ENCODE assay signal across 8 mouse cellular contexts in the genomic region with DNA sequence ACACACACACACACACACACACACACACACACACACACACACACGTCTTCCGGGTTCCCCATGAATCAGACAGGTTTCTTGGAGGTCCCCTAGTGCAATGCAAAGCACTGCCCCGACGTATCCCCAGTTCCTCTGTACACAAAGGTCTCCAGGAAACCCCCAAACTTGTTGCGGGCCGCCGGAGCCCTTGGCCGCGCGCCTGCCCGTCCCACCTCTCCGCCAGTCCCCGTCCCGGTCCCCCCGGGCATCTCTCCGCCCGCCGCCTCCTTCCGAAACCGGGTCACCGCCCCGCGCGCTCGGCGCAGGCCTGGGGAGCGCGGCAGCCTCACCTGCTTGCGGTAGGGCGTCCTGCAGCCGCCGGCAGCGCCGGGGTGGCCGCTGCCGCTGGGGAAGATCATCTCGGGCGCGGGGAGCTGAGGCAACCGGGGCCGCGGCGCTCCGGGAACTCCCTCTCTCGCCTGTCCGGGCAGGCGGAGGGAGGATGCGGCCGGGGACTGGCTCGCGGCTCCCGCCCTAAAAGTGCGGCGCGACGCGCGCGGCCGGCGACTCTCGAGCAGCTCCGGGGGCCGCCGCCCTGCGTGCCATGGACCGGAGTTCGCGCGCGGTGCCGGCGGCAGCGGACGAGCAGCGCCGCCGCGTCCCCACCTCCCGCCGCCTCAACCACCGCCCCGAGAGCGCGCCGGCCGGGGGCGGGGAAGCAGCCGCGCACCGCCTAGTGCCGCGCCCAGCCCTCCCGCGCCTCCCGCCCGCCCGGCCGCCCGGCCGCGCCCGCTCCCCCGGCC.
DNase-seq lines count a peak whose midpoint lies in the region; ATAC-seq and TF ChIP-seq lines count a peak whose summit lies in the region.

No protein-coding gene starts in this region.

- peak; percentile 77 for DNase-seq in gastrocnemius, postnatal 14 days
- peak; percentile 78 for DNase-seq in limb, embryonic 11.5 days (ENCODE audit: low spot score)
- DNase-seq in midbrain, embryonic 11.5 days (ENCODE audit: low spot score, missing footprints) = peak; percentile 94

- H3K9me3 ChIP-seq in limb, embryonic 11.5 days (ENCODE audit: control insufficient read depth, low read length) = no peaks in the 10 kb centered on the region
- no peaks in the 10 kb centered on the region for H3K9me3 ChIP-seq in midbrain, embryonic 11.5 days (ENCODE audit: control insufficient read depth, low read length)

- no peaks in the 10 kb centered on the region for H3K36me3 ChIP-seq in limb, embryonic 11.5 days (ENCODE audit: control insufficient read depth, insufficient read depth, low read length)
- no peaks in the 10 kb centered on the region for H3K36me3 ChIP-seq in midbrain, embryonic 11.5 days (ENCODE audit: control insufficient read depth, insufficient read depth, low read length)
- H3K36me3 ChIP-seq in small intestine, adult 2 months (ENCODE audit: control insufficient read depth, insufficient read depth, low read length) = no peaks in the 10 kb centered on the region

- H3K9ac ChIP-seq in limb, embryonic 11.5 days (ENCODE audit: low read length) = peak overlapping the region; percentile 98
- H3K9ac ChIP-seq in midbrain, embryonic 11.5 days (ENCODE audit: low read length) = peak overlapping the region; percentile 84

- peak overlapping the region; percentile 95 for H3K27ac ChIP-seq in limb, embryonic 11.5 days (replicated peaks; ENCODE audit: low read depth, low read length)
- peak overlapping the region; percentile 51; the same call in 1 of the 2 replicates for H3K27ac ChIP-seq in midbrain, embryonic 11.5 days (ENCODE audit: low read depth, low read length)
- peak overlapping the region; percentile 56 for H3K27ac ChIP-seq in small intestine, adult 2 months (ENCODE audit: insufficient read depth, low read depth, low read length)

- H3K4me2 ChIP-seq in limb, embryonic 11.5 days (ENCODE audit: low read depth, severe bottlenecking) = peak overlapping the region; percentile 77
- peak overlapping the region; percentile 95 for H3K4me2 ChIP-seq in midbrain, embryonic 11.5 days

- no peak for TF ChIP-seq POLR2A in small intestine, adult 2 months (IDR thresholded peaks at IDR 0.05; ENCODE audit: low read depth, low read length)

- no peak for TF ChIP-seq CTCF in small intestine, adult 2 months (IDR thresholded peaks at IDR 0.05; ENCODE audit: extremely low read depth, insufficient read length, insufficient replicate concordance, low read depth, low read length)

- peaks cover 36% of the 10 kb centered on the region for H3K4me1 ChIP-seq in limb, embryonic 11.5 days (ENCODE audit: control insufficient read depth, insufficient read depth, low read length)
- peaks cover 18% of the 10 kb centered on the region for H3K4me1 ChIP-seq in midbrain, embryonic 11.5 days (ENCODE audit: control insufficient read depth, insufficient read depth, low read length)
- peaks cover 3% of the 10 kb centered on the region; the same call in 1 of the 2 replicates for H3K4me1 ChIP-seq in small intestine, adult 2 months (ENCODE audit: control insufficient read depth, insufficient read depth, insufficient read length, low read length)

- H3K27me3 ChIP-seq in limb, embryonic 11.5 days (ENCODE audit: control insufficient read depth, insufficient read depth, low read length) = no peaks in the 10 kb centered on the region
- peaks cover 19% of the 10 kb centered on the region for H3K27me3 ChIP-seq in midbrain, embryonic 11.5 days (ENCODE audit: control insufficient read depth, insufficient read depth, low read length)
- H3K27me3 ChIP-seq in small intestine, adult 2 months (ENCODE audit: control insufficient read depth, insufficient read depth, low read length) = peaks cover 3% of the 10 kb centered on the region; the same call in 1 of the 2 replicates

- H3K4me3 ChIP-seq in limb, embryonic 11.5 days (ENCODE audit: low read depth, low read length) = peak overlapping the region; percentile 86
- peak overlapping the region; percentile 81 for H3K4me3 ChIP-seq in midbrain, embryonic 11.5 days (ENCODE audit: low read depth, low read length)
- H3K4me3 ChIP-seq in small intestine, adult 2 months (ENCODE audit: low read depth, low read length) = peak overlapping the region; percentile 76

- intact Hi-C loops in gastrocnemius, postnatal 14 days (cut with DNase I; ENCODE audit: low total_unique reads) = no loop called here

- peak; percentile 53 for ATAC-seq in activated CD4-positive, CD25-positive, alpha-beta regulatory T cell, adult 4 months
- peak; percentile 14; the same call in 1 of the 2 replicates for ATAC-seq in common myeloid progenitor, adult 5-6 weeks (replicated peaks; ENCODE audit: low read depth, poor library complexity, severe bottlenecking)
- ATAC-seq in inflammation-experienced regulatory T-cells, adult 6 months = peak; percentile 54
- ATAC-seq in limb, embryonic 11.5 days (ENCODE audit: insufficient number of reproducible peaks, low FRiP score, low TSS enrichment, low read depth) = peak; percentile 82
- ATAC-seq in midbrain, embryonic 11.5 days (ENCODE audit: low FRiP score) = peak; percentile 86
- no peak for ATAC-seq in monocyte, adult 5-6 weeks (replicated peaks; ENCODE audit: insufficient number of reproducible peaks, low FRiP score, low TSS enrichment, poor library complexity, severe bottlenecking)

- WGBS in limb, embryonic 11.5 days = under 1% methylated on average over 42 of the region's 104 CpGs
- 0% methylated on average over 55 of the region's 104 CpGs for WGBS in midbrain, embryonic 11.5 days
- under 1% methylated on average over 95 of the region's 104 CpGs for WGBS in small intestine, adult 2 months
